Mouse (Mus musculus) MEL (cell line): ENCODE results near the gene Med17. TPM values are rescaled to one million over a fixed set of nuclear protein-coding genes. Genes with fewer than 3 reads are reported as not detected.

Experiments
- DNase-seq: peaks from one replicate; pipeline ENCODE4 v3.0.0; 2011; ENCODE audit warnings: low read depth, low spot score
- H3K27ac ChIP-seq: 2 replicates; pipeline ENCODE4 v1.5.1; 2012; ENCODE audit warnings: low read depth, mild to moderate bottlenecking, control low read depth, low read length, moderate library complexity; ENCODE audit not compliant: control insufficient read depth
- H3K27me3 ChIP-seq, 2 experiments: fragments of 150-350 bp in 1 of 2; sonication (generic) in 1 of 2; 2 replicates each; pipeline ENCODE4 v1.6.1; 2012; ENCODE audit warnings: low read length in 2 of 2, mild to moderate bottlenecking in 2 of 2, improper control_type of control experiment in 1 of 2, moderate library complexity in 1 of 2; ENCODE audit not compliant: insufficient read depth in 2 of 2, control insufficient read depth in 1 of 2
- H3K36me3 ChIP-seq, 2 experiments: 2 replicates each; pipeline ENCODE4 v1.6.1; 2012 to 2014; ENCODE audit warnings: low read length in 2 of 2, improper control_type of control experiment in 1 of 2, inconsistent platforms in 1 of 2, mild to moderate bottlenecking in 1 of 2; ENCODE audit not compliant: insufficient read depth in 2 of 2, control insufficient read depth in 1 of 2
- H3K4me1 ChIP-seq, 2 experiments: fragments of 150-350 bp in 1 of 2; sonication (generic) in 1 of 2; 2 replicates each; pipeline ENCODE4 v1.6.1; 2012; ENCODE audit warnings: low read length in 2 of 2, improper control_type of control experiment in 1 of 2, mild to moderate bottlenecking in 1 of 2; ENCODE audit not compliant: insufficient read depth in 2 of 2, control insufficient read depth in 1 of 2
- H3K4me3 ChIP-seq, 2 experiments: fragments of 150-350 bp in 1 of 2; sonication (generic) in 1 of 2; 2 replicates each; pipeline ENCODE4 v1.5.1; 2012; ENCODE audit warnings: low read depth in 2 of 2, low read length in 2 of 2, mild to moderate bottlenecking in 2 of 2, moderate library complexity in 2 of 2, control low read depth in 1 of 2, improper control_type of control experiment in 1 of 2; ENCODE audit not compliant: control insufficient read depth in 1 of 2, insufficient read depth in 1 of 2
- H3K79me2 ChIP-seq: 2 replicates; pipeline ENCODE4 v1.6.1; 2012; ENCODE audit warnings: mild to moderate bottlenecking, low read length, moderate library complexity; ENCODE audit not compliant: control insufficient read depth, poor library complexity, insufficient read depth
- H3K9ac ChIP-seq: 2 replicates; pipeline ENCODE4 v1.6.1; 2012; ENCODE audit warnings: low read depth, mild to moderate bottlenecking, control low read depth, low read length, moderate library complexity; ENCODE audit not compliant: control insufficient read depth, poor library complexity, severe bottlenecking
- H3K9me3 ChIP-seq: fragments of 150-350 bp; sonication (generic); replicated peaks from 2 replicates; pipeline ENCODE4 v1.6.1; 2012; ENCODE audit warnings: mild to moderate bottlenecking, low read length, improper control_type of control experiment, moderate library complexity; ENCODE audit not compliant: insufficient read depth
- BHLHE40 ChIP-seq: IDR thresholded peaks from 2 replicates; pipeline ENCODE4 v1.6.1; 2012; ENCODE audit warnings: low read depth, mild to moderate bottlenecking, inconsistent platforms, low read length, improper control_type of control experiment, borderline replicate concordance
- CHD2 ChIP-seq: IDR thresholded peaks from 2 replicates; pipeline ENCODE4 v1.6.1; 2011; ENCODE audit warnings: low read length, improper control_type of control experiment
- CTCF ChIP-seq, 3 experiments: IDR thresholded peaks in 2 of 3; conservative IDR thresholded peaks in 1 of 3; 2 replicates each; pipeline ENCODE4 v1.5.1; 2011 to 2012; ENCODE audit warnings: low read length in 3 of 3, low read depth in 2 of 3, mild to moderate bottlenecking in 2 of 3, improper control_type of control experiment in 1 of 3, inconsistent platforms in 1 of 3, mixed read lengths in 1 of 3, moderate library complexity in 1 of 3; ENCODE audit not compliant: control insufficient read depth in 1 of 3, insufficient read depth in 1 of 3, poor library complexity in 1 of 3, severe bottlenecking in 1 of 3
- EP300 ChIP-seq, 2 experiments: IDR thresholded peaks; 2 replicates each; pipeline ENCODE4 v1.6.1; 2011; ENCODE audit warnings: improper control_type of control experiment in 2 of 2, low read length in 2 of 2, low read depth in 1 of 2, mild to moderate bottlenecking in 1 of 2
- GABPA ChIP-seq: IDR thresholded peaks from 2 replicates; pipeline ENCODE4 v1.6.1; 2012; ENCODE audit warnings: low read depth, mild to moderate bottlenecking, inconsistent platforms, low read length, improper control_type of control experiment, moderate library complexity
- GATA1 ChIP-seq: IDR thresholded peaks from 2 replicates; pipeline ENCODE4 v1.6.1; 2011; ENCODE audit warnings: low read depth, low read length, improper control_type of control experiment
- JUND ChIP-seq: IDR thresholded peaks from 2 replicates; pipeline ENCODE4 v1.6.1; 2011; ENCODE audit warnings: low read depth, mild to moderate bottlenecking, improper control_type of control experiment, low read length
- KAT2A ChIP-seq: conservative IDR thresholded peaks from 2 replicates; pipeline ENCODE4 v1.6.1; 2012; ENCODE audit warnings: low read depth, low read length, improper control_type of control experiment, inconsistent platforms
- MAX ChIP-seq: IDR thresholded peaks from 2 replicates; pipeline ENCODE4 v1.6.1; 2011; ENCODE audit warnings: low read length, improper control_type of control experiment
- MAZ ChIP-seq: IDR thresholded peaks from 2 replicates; pipeline ENCODE4 v1.6.1; 2012; ENCODE audit warnings: low read depth, mild to moderate bottlenecking, inconsistent platforms, low read length, improper control_type of control experiment
- MEF2A ChIP-seq: IDR thresholded peaks from 2 replicates; pipeline ENCODE4 v1.6.1; 2014; ENCODE audit warnings: low read depth, mild to moderate bottlenecking, inconsistent platforms, low read length, improper control_type of control experiment; ENCODE audit not compliant: poor library complexity, insufficient replicate concordance, severe bottlenecking; ENCODE audit errors: extremely low read depth
- NELFE ChIP-seq: IDR thresholded peaks from 2 replicates; pipeline ENCODE4 v1.6.1; 2011; ENCODE audit warnings: low read depth, low read length, improper control_type of control experiment
- RAD21 ChIP-seq: IDR thresholded peaks from 2 replicates; pipeline ENCODE4 v1.6.1; 2011; ENCODE audit warnings: mild to moderate bottlenecking, low read depth, low read length, improper control_type of control experiment
- TBP ChIP-seq: IDR thresholded peaks from 2 replicates; pipeline ENCODE4 v1.8.0; 2011; ENCODE audit warnings: low read depth, low read length, improper control_type of control experiment
- USF1 ChIP-seq: IDR thresholded peaks from 2 replicates; pipeline ENCODE4 v1.6.1; 2014; ENCODE audit warnings: low read depth, mild to moderate bottlenecking, inconsistent platforms, low read length, improper control_type of control experiment, moderate library complexity
- ZKSCAN1 ChIP-seq: IDR thresholded peaks from 2 replicates; pipeline ENCODE4 v1.6.1; 2012; ENCODE audit warnings: low read depth, mild to moderate bottlenecking, inconsistent platforms, low read length, improper control_type of control experiment, moderate library complexity
- ZNF384 ChIP-seq: IDR thresholded peaks from 2 replicates; pipeline ENCODE4 v1.6.1; 2012; ENCODE audit warnings: low read depth, mild to moderate bottlenecking, inconsistent platforms, low read length, improper control_type of control experiment
- polyA plus RNA-seq, 2 experiments: library from polyadenylated mRNA; stranded (reverse) in 1 of 2; unstranded in 1 of 2; fragments of >175 nt in 1 of 2; fragments of >200 nt in 1 of 2; gene quantifications; 2 replicates each; pipeline versions ENCODE4 v1.2.1 to v1.2.4; 2012; ENCODE audit warnings: low replicate concordance in 2 of 2, low read depth in 1 of 2; ENCODE audit not compliant: insufficient read length in 2 of 2, insufficient read depth in 1 of 2, missing spikeins in 1 of 2
- total RNA-seq: library from RNA; depleted of rRNA; stranded (reverse); fragments of 300-350 nt; gene quantifications from 2 replicates; pipeline ENCODE4 v1.2.3, GENCODE M21; 2012

Gene Med17
- total and polyA plus RNA-seq, 3 experiments: 175 to 478 (median 185) TPM

DNA sequence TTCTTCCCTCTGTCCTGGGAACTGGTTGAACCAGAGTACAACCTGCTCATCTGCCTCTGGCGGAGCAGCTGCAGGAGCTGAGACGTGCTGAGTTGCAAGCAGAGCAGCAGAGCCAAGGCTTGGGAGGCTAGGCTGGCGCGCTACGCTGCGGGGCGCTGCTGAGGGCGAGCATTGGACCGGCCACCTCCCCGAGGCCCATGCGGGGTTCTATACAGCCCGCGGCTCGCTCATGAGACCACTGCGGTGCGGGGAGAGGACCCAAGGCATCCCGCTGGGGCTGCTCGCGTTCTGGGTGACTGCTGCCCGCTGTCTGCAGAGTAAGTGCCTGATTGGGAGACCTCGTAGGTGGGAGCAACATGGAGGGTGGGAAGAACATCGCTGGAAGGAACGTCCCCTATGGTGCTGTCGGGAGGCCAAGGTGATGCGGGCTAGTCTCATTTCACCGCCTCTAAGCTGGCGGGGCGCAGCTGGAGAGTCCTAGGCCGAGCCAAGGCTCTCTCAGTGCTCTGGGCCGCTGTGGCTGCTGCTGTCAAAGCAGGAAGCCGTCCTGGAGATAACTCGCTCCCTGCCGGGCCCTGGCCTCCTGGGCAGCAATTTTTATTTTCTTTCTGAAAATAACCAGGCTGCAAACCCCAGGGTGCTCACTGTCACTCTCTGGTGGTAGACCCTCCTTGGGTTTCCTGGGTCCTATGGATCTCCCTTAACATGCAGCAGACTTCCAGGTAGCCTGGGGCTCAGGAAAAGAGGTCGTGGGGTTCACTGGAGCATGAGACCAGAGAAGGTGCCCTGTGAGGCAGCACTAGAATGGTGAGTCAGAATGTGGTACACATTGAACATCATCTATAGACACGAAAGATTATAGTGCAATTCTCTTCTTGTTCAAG is 40.4 kb downstream of the Med17 start, which contains the start of gene Vstm5 (continued):
- TF ChIP-seq MEF2A (no peak; the same call in 1 of the 2 replicates), MAZ (peak; percentile 63; the same call in 1 of the 2 replicates), CHD2 (no peak), CTCF (IDR thresholded peaks at IDR 0.05 in 2 of 3, conservative IDR thresholded peaks at IDR 0.05 in 1 of 3; ENCODE audit: control insufficient read depth in 1 of 3, insufficient read depth in 1 of 3, low read depth in 2 of 3, low read length in 3 of 3, poor library complexity in 1 of 3, severe bottlenecking in 1 of 3) (peak; percentile 47 to 75 (median 65); a peak in 5 of 6 replicates), ZKSCAN1 (no peak; the same call in 1 of the 2 replicates), TBP (peak; percentile 71)

DNA sequence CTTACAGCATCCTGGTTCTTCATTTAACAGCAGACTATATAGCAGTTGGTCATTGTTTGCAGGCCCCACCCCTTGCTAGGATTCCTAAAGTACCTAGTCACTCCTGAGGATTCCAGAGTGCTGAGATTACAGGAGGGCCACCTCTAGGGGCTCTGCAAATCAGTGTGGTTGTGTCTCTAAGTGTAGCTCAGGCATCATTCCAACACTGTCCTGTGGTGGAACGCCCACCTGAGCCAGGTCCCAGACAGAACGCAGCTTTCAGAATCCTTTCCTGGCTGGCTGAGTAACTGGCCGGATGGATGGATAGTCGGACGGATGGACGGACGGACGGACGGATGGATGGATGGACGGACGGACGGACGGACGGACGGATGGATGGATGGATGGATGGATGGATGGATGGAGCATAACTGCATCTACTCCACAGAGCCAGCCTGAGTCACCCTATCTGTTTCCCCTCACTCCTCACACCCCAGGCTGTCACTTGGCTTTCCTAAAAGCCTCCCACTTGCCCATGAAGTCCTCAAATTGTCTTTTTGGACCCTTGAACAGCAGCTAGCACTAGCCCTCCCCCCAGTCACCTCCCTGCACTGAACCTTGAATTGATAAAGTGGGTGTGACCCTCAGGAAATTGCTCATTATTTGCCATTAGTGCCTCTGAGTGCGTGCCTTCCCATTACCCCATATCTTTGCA is 41.3 kb downstream of the Med17 start:
- DNase-seq: no peak
- peak overlapping the region; percentile 70 to 80 for H3K4me3 ChIP-seq

DNA sequence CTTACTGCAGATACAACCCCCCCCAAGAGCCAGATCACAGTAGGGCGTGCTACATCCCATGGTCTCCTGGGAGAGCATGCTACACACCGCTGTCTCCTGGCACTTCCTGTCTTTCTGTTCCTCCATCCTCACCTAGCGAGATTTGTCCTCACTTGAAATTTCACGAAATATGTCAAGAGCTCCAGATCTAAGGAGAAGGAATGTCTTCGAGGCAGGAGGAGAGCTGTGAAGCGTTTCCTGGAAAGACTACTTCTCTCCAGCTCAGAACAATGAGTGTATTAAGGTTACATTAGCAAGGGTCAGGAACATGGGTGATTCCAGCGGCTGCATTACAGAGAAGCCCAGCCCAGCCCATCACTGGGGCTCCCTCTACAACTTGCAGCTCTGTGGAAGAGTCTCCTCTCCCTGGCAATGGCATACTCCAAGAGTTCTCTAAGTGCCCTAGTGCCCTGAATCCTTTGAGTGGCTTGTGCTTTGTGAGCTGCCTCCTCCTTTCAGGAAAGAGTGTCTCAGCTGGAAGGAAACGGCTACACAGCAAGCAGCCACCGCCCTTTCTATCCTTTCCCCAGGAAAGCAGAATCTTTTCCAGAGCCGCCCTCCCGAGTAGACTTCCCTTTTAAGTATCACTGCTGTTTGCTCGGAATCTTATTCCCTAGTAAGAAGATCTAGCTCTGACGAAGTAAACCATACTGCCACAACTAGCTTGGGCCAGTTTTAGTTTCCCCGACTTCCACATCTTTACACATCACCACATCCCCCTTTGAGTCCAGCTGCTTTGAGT is 42.0 kb downstream of the Med17 start:
- peaks cover 0 to 28% of the 10 kb centered on the region in 2 experiments; a peak in 2 of 4 replicates for H3K36me3 ChIP-seq
- no peak overlapping the region for H3K27ac ChIP-seq
- no peak for DNase-seq
- H3K4me1 ChIP-seq: peaks cover 24 to 32% of the 10 kb centered on the region in 2 experiments
- TF ChIP-seq GABPA (no peak), NELFE (0 out of 2 replicates have a peak, but pooled peaks have one; percentile 16), MAX (0 out of 2 replicates have a peak, but pooled peaks have one; percentile 14)
- TF ChIP-seq, all 39 proteins: peak for 2
- Histone ChIP-seq H3K27me3 (peaks cover 0 to 1% of the 10 kb centered on the region in 2 experiments; a peak in 1 of 4 replicates), H3K4me3 (no peak overlapping the region), H3K79me2 (peaks cover 13% of the 10 kb centered on the region), H3K9ac (no peak overlapping the region), H3K9me3 (no peaks in the 10 kb centered on the region)

More for the DNA sequence above, 41.3 kb downstream of the Med17 start:
- TF ChIP-seq KAT2A: no peak
- TF ChIP-seq USF1: no peak
- TF ChIP-seq ZNF384: no peak
- no peak for TF ChIP-seq RAD21
- peak; percentile 39 to 44; a peak in 2 of 4 replicates for TF ChIP-seq EP300 (IDR thresholded peaks at IDR 0.05; ENCODE audit: low read depth in 1 of 2, low read length in 2 of 2)
- TF ChIP-seq JUND: no peak
- TF ChIP-seq GATA1: peak; percentile 35; the same call in 1 of the 2 replicates
- TF ChIP-seq BHLHE40: 0 out of 2 replicates have a peak, but pooled peaks have one; percentile 3
- no peak for TF ChIP-seq CHD2
- TF ChIP-seq, all 39 proteins: peak for 3
- H3K36me3 ChIP-seq: peaks cover 0 to 28% of the 10 kb centered on the region in 2 experiments; a peak in 2 of 4 replicates
- H3K9ac ChIP-seq: peak overlapping the region; percentile 70
- H3K27me3 ChIP-seq: no peaks in the 10 kb centered on the region
- no peak overlapping the region for H3K27ac ChIP-seq
- peaks cover 13% of the 10 kb centered on the region for H3K79me2 ChIP-seq
- peaks cover 24 to 32% of the 10 kb centered on the region in 2 experiments for H3K4me1 ChIP-seq
- no peaks in the 10 kb centered on the region for H3K9me3 ChIP-seq
